Mouse (Mus musculus): ENCODE data around the gene Sertad2. TPM values are rescaled to one million over a fixed set of nuclear protein-coding genes. Genes with fewer than 3 reads are reported as not detected.

Gene Sertad2
- total and polyA plus RNA-seq, 3 experiments, result 9.2 to 30.8 (median 22.2) TPM

GRCm38 (mm10) chr11:20552758-20553673 is 10.0 kb downstream of the Sertad2 start:
- no peaks in the 10 kb centered on the region for H3K27me3 ChIP-seq (ENCODE audit: insufficient read depth, low read length)
- no peak overlapping the region for H3K4me3 ChIP-seq (ENCODE audit: low read depth, low read length)
- ATAC-seq (ENCODE audit: extremely low read depth, insufficient number of reproducible peaks, low FRiP score, poor library complexity, severe bottlenecking) (no peak), DNase-seq (ENCODE audit: low spot score) (no peak)
- no peaks in the 10 kb centered on the region for H3K36me3 ChIP-seq (replicated peaks)
- no peaks in the 10 kb centered on the region for H3K9me3 ChIP-seq (replicated peaks)
- TF ChIP-seq GATA1 (IDR thresholded peaks at IDR 0.05; ENCODE audit: borderline replicate concordance, low read length), result no peak
- no peak for TF ChIP-seq POLR2AphosphoS5 (IDR thresholded peaks at IDR 0.05; ENCODE audit: insufficient replicate concordance, low read depth, low read length)
- TF ChIP-seq TAL1 (conservative IDR thresholded peaks at IDR 0.05; ENCODE audit: low read depth, low read length), result no peak
- no peak for TF ChIP-seq GATA2 (IDR thresholded peaks at IDR 0.05; ENCODE audit: borderline replicate concordance, low read depth, low read length)
- no peak for TF ChIP-seq CTCF (IDR thresholded peaks at IDR 0.05; ENCODE audit: low read depth, low read length)
- peaks cover 18% of the 10 kb centered on the region for H3K4me1 ChIP-seq (ENCODE audit: insufficient read depth, low read depth, low read length)

DNA sequence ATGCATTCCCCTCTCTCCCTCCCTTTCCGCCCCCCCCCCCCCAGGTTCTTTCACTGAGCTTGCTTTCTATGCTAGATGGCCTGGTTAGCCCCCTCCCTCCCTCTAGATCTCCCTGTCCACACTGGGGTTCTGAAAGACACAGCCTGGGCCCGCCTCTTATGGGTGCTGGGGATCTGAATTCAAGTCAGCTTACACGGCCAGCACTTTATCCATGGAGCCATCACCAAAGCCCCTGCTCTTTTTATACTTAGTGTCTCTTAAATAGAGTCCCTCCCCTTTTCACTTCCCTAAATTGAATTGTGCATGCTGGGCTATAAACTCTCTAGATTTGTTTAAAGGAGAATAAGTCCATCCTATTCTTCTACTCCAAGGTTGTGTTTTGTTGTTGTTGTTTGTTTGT is 12.6 kb downstream of the Sertad2 start:
- TF ChIP-seq CTCF (IDR thresholded peaks at IDR 0.05; ENCODE audit: low read depth, low read length) (no peak), POLR2AphosphoS5 (IDR thresholded peaks at IDR 0.05; ENCODE audit: insufficient replicate concordance, low read depth, low read length) (no peak), GATA1 (IDR thresholded peaks at IDR 0.05; ENCODE audit: borderline replicate concordance, low read length) (no peak), GATA2 (IDR thresholded peaks at IDR 0.05; ENCODE audit: borderline replicate concordance, low read depth, low read length) (no peak)
- DNase-seq (ENCODE audit: low spot score), result no peak
- Histone ChIP-seq H3K27me3 (ENCODE audit: insufficient read depth, low read length) (no peaks in the 10 kb centered on the region), H3K4me1 (ENCODE audit: insufficient read depth, low read depth, low read length) (peaks cover 29% of the 10 kb centered on the region), H3K4me3 (ENCODE audit: low read depth, low read length) (no peak overlapping the region), H3K9me3 (replicated peaks) (no peaks in the 10 kb centered on the region), H3K36me3 (replicated peaks) (no peaks in the 10 kb centered on the region)
- no peak for ATAC-seq (ENCODE audit: extremely low read depth, insufficient number of reproducible peaks, low FRiP score, poor library complexity, severe bottlenecking)

GRCm38 (mm10) chr11:20556163-20556911 is 13.3 kb downstream of the Sertad2 start:
- H3K36me3 ChIP-seq (replicated peaks), result no peaks in the 10 kb centered on the region
- H3K27me3 ChIP-seq (ENCODE audit: insufficient read depth, low read length), result no peaks in the 10 kb centered on the region
- ATAC-seq (ENCODE audit: extremely low read depth, insufficient number of reproducible peaks, low FRiP score, poor library complexity, severe bottlenecking) (no peak), DNase-seq (ENCODE audit: low spot score) (no peak)
- no peak overlapping the region for H3K4me3 ChIP-seq (ENCODE audit: low read depth, low read length)
- H3K9me3 ChIP-seq (replicated peaks), result no peaks in the 10 kb centered on the region
- TF ChIP-seq GATA1 (IDR thresholded peaks at IDR 0.05; ENCODE audit: borderline replicate concordance, low read length), result no peak
- H3K4me1 ChIP-seq (ENCODE audit: insufficient read depth, low read depth, low read length), result peaks cover 33% of the 10 kb centered on the region

GRCm38 (mm10) chr11:20559236-20559950 is 16.3 kb downstream of the Sertad2 start:
- Histone ChIP-seq H3K4me1 (ENCODE audit: insufficient read depth, low read depth, low read length) (peaks cover 34% of the 10 kb centered on the region), H3K27me3 (ENCODE audit: insufficient read depth, low read length) (no peaks in the 10 kb centered on the region), H3K36me3 (replicated peaks) (no peaks in the 10 kb centered on the region), H3K4me3 (ENCODE audit: low read depth, low read length) (no peak overlapping the region), H3K9me3 (replicated peaks) (no peaks in the 10 kb centered on the region)
- ATAC-seq (ENCODE audit: extremely low read depth, insufficient number of reproducible peaks, low FRiP score, poor library complexity, severe bottlenecking) (no peak), DNase-seq (ENCODE audit: low spot score) (no peak)
- TF ChIP-seq GATA1 (IDR thresholded peaks at IDR 0.05; ENCODE audit: borderline replicate concordance, low read length), result no peak
- TF ChIP-seq CTCF (IDR thresholded peaks at IDR 0.05; ENCODE audit: low read depth, low read length), result no peak
- no peak for TF ChIP-seq POLR2AphosphoS5 (IDR thresholded peaks at IDR 0.05; ENCODE audit: insufficient replicate concordance, low read depth, low read length)
- TF ChIP-seq GATA2 (IDR thresholded peaks at IDR 0.05; ENCODE audit: borderline replicate concordance, low read depth, low read length), result no peak
- no peak for TF ChIP-seq TAL1 (conservative IDR thresholded peaks at IDR 0.05; ENCODE audit: low read depth, low read length)

DNA sequence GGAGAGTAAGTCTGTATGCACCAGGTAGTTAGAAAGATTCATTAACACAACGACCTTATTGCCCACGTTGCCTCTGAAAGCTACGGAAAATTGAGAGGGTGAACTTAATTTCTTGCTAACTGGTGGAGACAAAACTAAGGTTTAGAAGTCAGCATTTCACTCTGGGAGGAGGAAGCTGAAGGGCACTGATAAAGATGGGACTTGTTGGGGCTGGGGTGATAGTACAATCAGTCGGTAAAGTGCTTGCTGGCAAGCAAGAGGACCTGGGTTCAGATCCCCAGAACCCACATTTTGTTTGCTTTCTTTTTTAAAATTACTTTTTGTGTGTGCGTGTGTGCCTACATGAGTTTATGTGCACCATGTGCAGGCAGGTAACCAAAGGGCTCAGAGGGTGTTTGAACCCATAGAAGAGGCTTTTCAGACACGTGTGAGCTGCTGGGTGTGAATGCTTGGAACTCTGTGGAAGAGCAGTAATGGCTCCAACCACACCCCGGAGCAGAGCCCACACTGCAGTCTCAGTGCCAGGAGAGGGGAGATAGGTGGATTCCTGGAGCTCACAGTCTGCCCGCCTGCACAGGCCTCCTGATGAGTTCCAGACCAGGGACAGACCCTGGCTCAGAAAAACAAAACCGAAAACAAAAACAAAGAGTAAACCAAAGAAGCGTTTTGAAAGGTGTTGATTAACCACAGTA is 17.0 kb downstream of the Sertad2 start:
- Histone ChIP-seq H3K4me3 (ENCODE audit: low read depth, low read length) (no peak overlapping the region), H3K4me1 (ENCODE audit: insufficient read depth, low read depth, low read length) (peaks cover 34% of the 10 kb centered on the region), H3K27me3 (ENCODE audit: insufficient read depth, low read length) (no peaks in the 10 kb centered on the region), H3K9me3 (replicated peaks) (no peaks in the 10 kb centered on the region), H3K36me3 (replicated peaks) (no peaks in the 10 kb centered on the region)
- ATAC-seq (ENCODE audit: extremely low read depth, insufficient number of reproducible peaks, low FRiP score, poor library complexity, severe bottlenecking) (no peak), DNase-seq (ENCODE audit: low spot score) (no peak)
- no peak for TF ChIP-seq CTCF (IDR thresholded peaks at IDR 0.05; ENCODE audit: low read depth, low read length)
- TF ChIP-seq GATA2 (IDR thresholded peaks at IDR 0.05; ENCODE audit: borderline replicate concordance, low read depth, low read length), result no peak
- TF ChIP-seq GATA1 (IDR thresholded peaks at IDR 0.05; ENCODE audit: borderline replicate concordance, low read length), result no peak
- no peak for TF ChIP-seq TAL1 (conservative IDR thresholded peaks at IDR 0.05; ENCODE audit: low read depth, low read length)
- no peak for TF ChIP-seq POLR2AphosphoS5 (IDR thresholded peaks at IDR 0.05; ENCODE audit: insufficient replicate concordance, low read depth, low read length)
